Mouse (Mus musculus) heart, adult 2 months (tissue): ENCODE results near the gene Emid1.

Experiments used
- CTCF ChIP-seq: fragments of 200-600 bp; IDR thresholded peaks from 2 replicates; pipeline ENCODE4 v1.8.1; 2022; ENCODE audit warnings: antibody characterized with exemption, mild to moderate bottlenecking, moderate library complexity
- EP300 ChIP-seq: fragments of 200-500 bp; IDR thresholded peaks from 2 replicates; pipeline ENCODE4 v1.6.1; 2011; ENCODE audit warnings: low read depth, low read length, control low read depth; ENCODE audit not compliant: insufficient read depth
- POLR2A ChIP-seq: fragments of 200-500 bp; IDR thresholded peaks from 2 replicates; pipeline ENCODE4 v1.6.1; 2011; ENCODE audit warnings: mild to moderate bottlenecking, low read depth, low read length, control low read depth; ENCODE audit not compliant: insufficient read depth

GRCm38 (mm10) chr11:5158056-5158455 is 6.0 kb upstream of the Emid1 start:
- no peak for TF ChIP-seq POLR2A
- TF ChIP-seq CTCF, result no peak
- no peak for TF ChIP-seq EP300
